Mouse (Mus musculus) cortical plate, adult 2 months (tissue): ENCODE data around the gene Gm5737. TPM values are rescaled to one million over a fixed set of nuclear protein-coding genes. Genes with fewer than 3 reads are reported as not detected.
A peak's percentile ranks its signal among the peaks of the same experiment; 100 is the strongest.

Experiments
- H3K27ac ChIP-seq: fragments of 200-500 bp; 2 replicates; pipeline ENCODE4 v1.5.1; 2012; ENCODE audit warnings: low read length, control low read depth, inconsistent platforms; ENCODE audit not compliant: insufficient read depth
- H3K4me1 ChIP-seq: fragments of 200-500 bp; 2 replicates; pipeline ENCODE4 v1.6.1; 2011; ENCODE audit warnings: low read length; ENCODE audit not compliant: control insufficient read depth, insufficient read depth
- H3K4me3 ChIP-seq: fragments of 200-500 bp; 2 replicates; pipeline ENCODE4 v1.5.1; 2011; ENCODE audit warnings: mild to moderate bottlenecking, low read length, control low read depth; ENCODE audit not compliant: insufficient read depth
- CTCF ChIP-seq: fragments of 200-500 bp; IDR thresholded peaks from 2 replicates; pipeline ENCODE4 v1.5.1; 2011; ENCODE audit warnings: mild to moderate bottlenecking, control low read depth, low read length; ENCODE audit not compliant: insufficient read depth; ENCODE audit errors: extremely low read depth
- POLR2A ChIP-seq: fragments of 200-500 bp; IDR thresholded peaks from 2 replicates; pipeline ENCODE4 v1.6.1; 2011; ENCODE audit warnings: mild to moderate bottlenecking, low read length, control low read depth; ENCODE audit not compliant: insufficient read depth; ENCODE audit errors: extremely low read depth
- polyA plus RNA-seq: library from polyadenylated mRNA; depleted of rRNA; stranded (reverse); fragments of >200 nt; gene quantifications from 2 replicates; pipeline ENCODE4 v1.2.3, GENCODE M21; 2012

Gm5737 gene
- polyA plus RNA-seq, 1 experiment = not detected

GRCm38 (mm10) chr7:120839786-120840185 lies 27.6 kb downstream of the Gm5737 start:
- no peak overlapping the region for H3K4me3 ChIP-seq
- H3K27ac ChIP-seq = no peak overlapping the region
- TF ChIP-seq POLR2A (no peak), CTCF (no peak)
- 0 out of 2 replicates have a peak, but pooled peaks cover 2% of the 10 kb centered on the region for H3K4me1 ChIP-seq

DNA sequence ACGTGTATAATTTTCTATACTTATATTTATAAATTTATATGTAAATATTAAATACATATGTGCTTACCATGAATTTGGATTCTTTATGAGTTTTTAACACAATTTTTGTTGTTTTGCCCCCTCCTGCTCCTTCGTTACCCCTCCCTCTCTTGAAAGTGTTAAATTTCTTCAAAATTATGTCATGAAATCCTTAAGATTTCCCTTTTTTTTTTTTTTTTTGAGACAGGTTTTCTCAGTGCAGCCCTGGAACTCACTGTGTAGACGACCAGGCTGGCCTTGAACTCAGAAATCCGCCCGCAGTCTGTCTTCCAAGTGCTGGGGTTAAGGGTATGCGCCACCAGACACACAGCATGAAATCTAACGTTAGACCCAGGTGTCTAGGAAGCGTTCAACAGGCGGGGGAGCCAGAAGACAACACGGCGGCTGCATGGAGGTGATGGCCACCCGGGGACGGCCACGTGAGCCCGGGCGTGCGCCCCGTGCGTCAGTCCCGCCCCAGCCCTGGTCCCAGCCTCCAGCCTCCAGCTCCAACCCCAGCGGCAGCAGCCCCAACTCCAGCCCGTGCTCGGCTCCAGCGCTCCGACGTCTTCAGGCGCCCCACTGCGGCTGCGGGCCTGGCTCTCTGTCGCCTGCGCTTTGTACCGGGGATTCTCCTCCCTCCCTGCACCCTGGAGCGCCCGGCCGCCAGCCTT lies 30.3 kb downstream of the Gm5737 start, which contains the start of gene Eef2k:
Eef2k (plus strand) TSS at position 487 of the 692 bp plus-strand sequence.
- H3K4me1 ChIP-seq = peaks cover 5% of the 10 kb centered on the region
- H3K4me3 ChIP-seq = peak within 1 kb of the TSS; percentile 65
- H3K27ac ChIP-seq = peak within 1 kb of the TSS; percentile 83
- TF ChIP-seq CTCF = 0 out of 2 replicates have a peak, but pooled peaks have one; percentile 6
- TF ChIP-seq POLR2A = peak; percentile 54

- H3K27ac ChIP-seq = peak overlapping the region; percentile 83
- peak overlapping the region; percentile 65 for H3K4me3 ChIP-seq
- TF ChIP-seq POLR2A (0 out of 2 replicates have a peak, but pooled peaks have one; percentile 26), CTCF (no peak)
- H3K4me1 ChIP-seq = peaks cover 5% of the 10 kb centered on the region
Measured at GRCm38 (mm10) chr7:120843037-120843621, 31.0 kb downstream of the Gm5737 start.

- H3K4me1 ChIP-seq = peaks cover 5% of the 10 kb centered on the region
Measured at GRCm38 (mm10) chr7:120843852-120844435, 31.8 kb downstream of the Gm5737 start.

DNA sequence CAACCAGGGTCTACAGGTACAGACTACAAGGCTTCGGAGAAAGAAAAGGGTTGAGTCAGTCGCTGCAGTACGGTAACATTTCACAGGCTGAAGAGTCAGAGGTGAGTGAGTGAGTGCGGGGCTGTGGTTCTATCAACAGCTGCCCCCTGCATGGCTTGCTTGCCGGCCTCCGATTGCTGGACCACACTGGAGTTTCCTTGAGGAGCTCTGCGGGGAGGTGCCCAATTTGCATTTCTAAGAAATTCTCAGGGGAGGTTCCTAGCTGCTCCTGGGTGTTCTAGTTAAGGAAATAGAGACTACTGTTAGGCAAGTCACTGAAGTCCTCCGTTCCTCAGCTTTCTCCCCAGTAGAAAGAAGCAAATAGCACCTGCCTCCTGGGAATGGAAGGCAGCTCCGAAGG lies 32.5 kb downstream of the Gm5737 start:
- H3K4me1 ChIP-seq = peaks cover 5% of the 10 kb centered on the region
- TF ChIP-seq POLR2A (no peak), CTCF (no peak)
- peak overlapping the region; percentile 65 for H3K4me3 ChIP-seq
- no peak overlapping the region for H3K27ac ChIP-seq

More at GRCm38 (mm10) chr7:120843852-120844435, 31.8 kb downstream of the Gm5737 start:
- TF ChIP-seq POLR2A (no peak), CTCF (no peak)
- Histone ChIP-seq H3K27ac (peak overlapping the region; percentile 83; the same call in 1 of the 2 replicates), H3K4me3 (peak overlapping the region; percentile 65)

- no peak overlapping the region for H3K27ac ChIP-seq
- TF ChIP-seq CTCF (no peak), POLR2A (no peak)
- no peak overlapping the region for H3K4me3 ChIP-seq
- peaks cover 8% of the 10 kb centered on the region for H3K4me1 ChIP-seq
Measured at GRCm38 (mm10) chr7:120848831-120849512, 36.8 kb downstream of the Gm5737 start.

DNA sequence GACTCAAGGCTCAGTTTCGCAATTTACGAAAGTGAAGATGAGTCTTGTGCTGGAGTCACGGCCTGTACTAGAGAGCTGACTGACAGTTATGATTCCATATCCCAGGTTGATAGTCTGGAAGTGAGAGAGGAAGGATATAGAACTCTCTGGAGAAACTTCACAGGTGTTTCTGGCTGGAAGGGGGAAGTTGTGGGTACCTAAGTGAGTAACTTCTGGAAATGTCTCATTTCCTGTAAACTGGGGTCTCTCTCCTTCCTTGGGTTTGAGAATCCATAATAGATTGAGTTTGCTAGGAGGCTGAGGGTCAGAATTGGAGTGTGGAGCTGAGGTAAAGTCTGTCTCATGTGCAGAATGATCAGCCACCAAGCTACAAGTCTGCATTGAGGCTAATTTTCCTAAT lies 38.0 kb downstream of the Gm5737 start:
- H3K4me1 ChIP-seq = peaks cover 5% of the 10 kb centered on the region; the same call in 1 of the 2 replicates
- TF ChIP-seq CTCF (no peak), POLR2A (no peak)
- no peak overlapping the region for H3K27ac ChIP-seq
- no peak overlapping the region for H3K4me3 ChIP-seq

GRCm38 (mm10) chr7:120859854-120860253 lies 47.7 kb downstream of the Gm5737 start:
- H3K4me1 ChIP-seq = peaks cover 9% of the 10 kb centered on the region
- no peak overlapping the region for H3K4me3 ChIP-seq
- TF ChIP-seq CTCF = no peak
- no peak for TF ChIP-seq POLR2A
- no peak overlapping the region for H3K27ac ChIP-seq

DNA sequence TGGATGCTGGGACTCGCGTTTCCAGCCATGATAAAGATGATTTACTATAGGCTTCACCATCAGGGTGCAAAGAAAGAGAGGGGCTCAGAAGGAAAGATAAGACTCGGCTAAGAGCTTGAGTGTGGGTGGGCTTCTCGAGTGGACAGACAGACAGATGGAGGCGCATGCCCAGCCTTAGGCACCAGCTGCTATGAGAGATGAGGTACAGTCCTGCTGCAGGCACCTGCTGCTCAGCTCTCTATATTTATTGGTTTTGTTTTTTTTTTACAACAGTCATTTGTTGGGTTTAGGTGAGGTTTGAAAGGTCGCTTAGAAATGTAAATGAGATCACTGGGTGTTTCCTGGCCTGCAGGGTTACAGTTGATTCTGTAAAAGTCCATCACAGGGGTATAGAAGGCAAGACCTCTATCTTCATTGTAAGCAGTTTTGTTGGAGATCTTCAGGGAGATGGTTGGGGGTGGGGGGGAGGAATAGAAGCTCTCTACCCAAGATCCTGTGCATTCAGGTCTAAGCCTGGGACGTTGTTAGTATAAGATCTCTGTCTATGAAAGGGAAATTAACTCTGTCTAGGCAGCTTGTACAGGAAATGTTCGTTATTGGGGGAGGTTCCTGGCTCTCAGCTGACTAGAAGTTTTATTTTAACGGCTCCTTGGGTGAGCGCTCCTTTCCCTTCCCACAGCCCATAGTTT lies 48.8 kb downstream of the Gm5737 start:
- Histone ChIP-seq H3K4me3 (no peak overlapping the region), H3K27ac (no peak overlapping the region), H3K4me1 (peaks cover 9% of the 10 kb centered on the region)
- TF ChIP-seq POLR2A (no peak), CTCF (no peak)
